Mouse (Mus musculus) ES-Bruce4 (cell line): ENCODE results near the gene Ssbp3. TPM values are rescaled to one million over a fixed set of nuclear protein-coding genes. Genes with fewer than 3 reads are reported as not detected.
A peak's percentile ranks its signal among the peaks of the same experiment; 100 is the strongest.

Experiments
- H3K27ac ChIP-seq: 2 replicates; pipeline ENCODE4 v1.5.1; 2012; ENCODE audit warnings: low read length, inconsistent platforms; ENCODE audit not compliant: insufficient read depth
- H3K27me3 ChIP-seq: 2 replicates; pipeline ENCODE4 v1.6.1; 2012; ENCODE audit warnings: mild to moderate bottlenecking, low read length, inconsistent platforms; ENCODE audit not compliant: control insufficient read depth, poor library complexity, insufficient read depth, severe bottlenecking
- H3K36me3 ChIP-seq: 2 replicates; pipeline ENCODE4 v1.6.1; 2012; ENCODE audit warnings: inconsistent platforms, mild to moderate bottlenecking, low read length, moderate library complexity; ENCODE audit not compliant: control insufficient read depth, poor library complexity, insufficient read depth, severe bottlenecking
- H3K4me1 ChIP-seq: one replicate; pipeline ENCODE4 v1.8.1; 2011; ENCODE audit warnings: low read length; ENCODE audit not compliant: control insufficient read depth, insufficient read depth
- H3K4me3 ChIP-seq: 2 replicates; pipeline ENCODE4 v1.5.1; 2011; ENCODE audit warnings: low read depth, mild to moderate bottlenecking, low read length
- H3K9ac ChIP-seq: 2 replicates; pipeline ENCODE4 v1.6.1; 2012; ENCODE audit warnings: low read depth, mild to moderate bottlenecking, inconsistent platforms; ENCODE audit not compliant: poor library complexity, severe bottlenecking
- H3K9me3 ChIP-seq: replicated peaks from 2 replicates; pipeline ENCODE4 v1.6.1; 2012; ENCODE audit warnings: mild to moderate bottlenecking, low read length, inconsistent platforms; ENCODE audit not compliant: control insufficient read depth, poor library complexity, insufficient read depth, severe bottlenecking
- CTCF ChIP-seq: IDR thresholded peaks from one replicate; pipeline ENCODE4 v1.8.1; 2011; ENCODE audit warnings: low read depth, low read length
- EP300 ChIP-seq: IDR thresholded peaks from 2 replicates; pipeline ENCODE4 v1.6.1; 2011; ENCODE audit warnings: low read depth, low read length; ENCODE audit not compliant: insufficient read depth
- POLR2A ChIP-seq: IDR thresholded peaks from one replicate; pipeline ENCODE4 v1.8.1; 2011; ENCODE audit warnings: low read length; ENCODE audit not compliant: insufficient read depth
- polyA plus RNA-seq: library from polyadenylated mRNA; stranded (reverse); fragments of >200 nt; gene quantifications from 2 replicates; pipeline ENCODE4 v1.2.4, GENCODE M21; 2011; ENCODE audit warnings: low read depth; ENCODE audit not compliant: missing spikeins, insufficient read depth, insufficient read length

Gene Ssbp3
- polyA plus RNA-seq, 1 experiment, result 245 TPM

GRCm38 (mm10) chr4:106900718-106901117 lies 9.8 kb upstream of the Ssbp3 start:
- Histone ChIP-seq H3K27ac (no peak overlapping the region), H3K4me3 (no peak overlapping the region), H3K9ac (no peak overlapping the region), H3K36me3 (no peaks in the 10 kb centered on the region), H3K27me3 (no peaks in the 10 kb centered on the region), H3K4me1 (no peaks in the 10 kb centered on the region), H3K9me3 (no peaks in the 10 kb centered on the region)
- TF ChIP-seq CTCF, result no peak
- no peak for TF ChIP-seq POLR2A

- Histone ChIP-seq H3K27me3 (no peaks in the 10 kb centered on the region), H3K4me1 (no peaks in the 10 kb centered on the region)
Observed at GRCm38 (mm10) chr4:106901610-106902009, 8.9 kb upstream of the Ssbp3 start.

GRCm38 (mm10) chr4:106902157-106902556 lies 8.3 kb upstream of the Ssbp3 start:
- no peaks in the 10 kb centered on the region for H3K27me3 ChIP-seq
- no peak for TF ChIP-seq CTCF
- TF ChIP-seq EP300, result no peak
- TF ChIP-seq POLR2A, result no peak
- H3K9ac ChIP-seq, result no peak overlapping the region
- H3K4me3 ChIP-seq, result no peak overlapping the region
- H3K9me3 ChIP-seq, result no peaks in the 10 kb centered on the region
- H3K36me3 ChIP-seq, result no peaks in the 10 kb centered on the region
- no peak overlapping the region for H3K27ac ChIP-seq
- no peaks in the 10 kb centered on the region for H3K4me1 ChIP-seq

More at GRCm38 (mm10) chr4:106901610-106902009, 8.9 kb upstream of the Ssbp3 start:
- Histone ChIP-seq H3K9me3 (no peaks in the 10 kb centered on the region), H3K36me3 (no peaks in the 10 kb centered on the region), H3K27ac (no peak overlapping the region), H3K4me3 (no peak overlapping the region), H3K9ac (no peak overlapping the region)
- TF ChIP-seq POLR2A (no peak), EP300 (no peak), CTCF (no peak)

- Histone ChIP-seq H3K4me1 (peaks cover 2% of the 10 kb centered on the region), H3K4me3 (no peak overlapping the region), H3K9me3 (no peaks in the 10 kb centered on the region), H3K27ac (no peak overlapping the region), H3K27me3 (no peaks in the 10 kb centered on the region), H3K9ac (no peak overlapping the region), H3K36me3 (no peaks in the 10 kb centered on the region)
- TF ChIP-seq POLR2A, result no peak
- no peak for TF ChIP-seq EP300
- TF ChIP-seq CTCF, result no peak
Observed at GRCm38 (mm10) chr4:106905898-106906297, 4.6 kb upstream of the Ssbp3 start.

GRCm38 (mm10) chr4:106907701-106908425 lies 2.6 kb upstream of the Ssbp3 start:
- peaks cover 2% of the 10 kb centered on the region for H3K4me1 ChIP-seq
- H3K4me3 ChIP-seq, result peak overlapping the region; percentile 18

GRCm38 (mm10) chr4:106908426-106908809 lies 2.1 kb upstream of the Ssbp3 start:
- no peaks in the 10 kb centered on the region for H3K27me3 ChIP-seq
- no peak for TF ChIP-seq POLR2A
- no peak for TF ChIP-seq CTCF
- no peak for TF ChIP-seq EP300
- no peaks in the 10 kb centered on the region for H3K9me3 ChIP-seq
- no peaks in the 10 kb centered on the region for H3K36me3 ChIP-seq
- no peak overlapping the region for H3K4me3 ChIP-seq
- no peak overlapping the region for H3K9ac ChIP-seq
- peak overlapping the region; percentile 81 for H3K27ac ChIP-seq
- peaks cover 2% of the 10 kb centered on the region for H3K4me1 ChIP-seq

More at GRCm38 (mm10) chr4:106907701-106908425, 2.6 kb upstream of the Ssbp3 start:
- Histone ChIP-seq H3K36me3 (no peaks in the 10 kb centered on the region), H3K27ac (peak overlapping the region; percentile 51), H3K27me3 (no peaks in the 10 kb centered on the region), H3K9me3 (no peaks in the 10 kb centered on the region), H3K9ac (peak overlapping the region; percentile 12)
- 0 out of 2 replicates have a peak, but pooled peaks have one; percentile 47 for TF ChIP-seq EP300
- no peak for TF ChIP-seq POLR2A
